Mouse (Mus musculus): ENCODE measurements around the gene Klk1b9. TPM values are rescaled to one million over a fixed set of nuclear protein-coding genes. Genes with fewer than 3 reads are reported as not detected.
"Not testable (repeated sequence)": the region's sequence is repeated elsewhere in the genome, so short reads cannot be mapped to it uniquely, and the experiment has no call there.

Klk1b9 gene
- polyA plus RNA-seq, 1 experiment: not detected

DNA sequence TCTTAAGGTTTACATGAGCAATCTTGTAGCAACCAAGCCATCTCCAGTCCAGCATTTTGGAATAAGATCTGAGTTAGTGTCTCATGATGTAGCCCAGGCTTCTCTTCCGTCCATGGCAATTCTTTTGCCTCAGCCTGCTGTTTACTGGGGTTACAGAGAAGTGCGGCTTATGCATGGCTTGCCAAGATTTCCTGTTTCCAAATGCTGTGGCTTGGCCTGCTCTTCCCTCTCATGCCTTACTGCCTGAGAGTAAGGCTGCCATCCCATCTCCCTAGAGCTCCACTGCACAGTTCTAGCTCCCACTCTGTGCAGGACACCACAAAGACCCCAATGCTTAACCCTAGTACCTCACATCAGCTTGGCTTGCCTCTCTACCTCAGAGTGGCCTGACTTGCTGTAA is 8.2 kb upstream of the Klk1b9 start:
- DNase-seq (ENCODE audit: low read depth): no peak
- TF ChIP-seq CTCF (IDR thresholded peaks at IDR 0.05; ENCODE audit: borderline replicate concordance, extremely low read depth, insufficient read depth, insufficient read length): no peak
- TF ChIP-seq POLR2A (IDR thresholded peaks at IDR 0.05; ENCODE audit: borderline replicate concordance, extremely low read depth, insufficient read depth, insufficient read length, poor library complexity, severe bottlenecking): no peak

DNA sequence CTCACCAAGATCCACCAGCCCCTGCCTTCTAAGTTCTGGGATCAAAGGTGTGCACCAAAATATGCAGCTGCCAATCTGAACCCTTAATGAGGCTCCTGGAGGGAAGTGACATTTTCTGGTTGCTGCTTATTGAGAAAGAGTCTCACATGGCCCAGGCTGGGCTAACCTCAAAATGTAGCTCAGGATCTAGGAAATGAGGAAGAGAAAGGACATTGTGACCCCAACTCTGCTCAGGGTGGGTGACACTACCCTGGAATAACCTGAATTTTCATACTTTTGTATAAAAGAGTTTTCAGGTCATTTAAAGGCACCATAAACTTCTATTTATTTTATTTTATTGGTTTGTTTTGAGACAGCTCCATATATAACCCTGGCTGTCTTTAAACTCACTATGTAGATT is 9.8 kb downstream of the Klk1b9 start:
- TF ChIP-seq POLR2A (IDR thresholded peaks at IDR 0.05; ENCODE audit: borderline replicate concordance, extremely low read depth, insufficient read depth, insufficient read length, poor library complexity, severe bottlenecking) (no peak), CTCF (IDR thresholded peaks at IDR 0.05; ENCODE audit: borderline replicate concordance, extremely low read depth, insufficient read depth, insufficient read length) (no peak)

DNA sequence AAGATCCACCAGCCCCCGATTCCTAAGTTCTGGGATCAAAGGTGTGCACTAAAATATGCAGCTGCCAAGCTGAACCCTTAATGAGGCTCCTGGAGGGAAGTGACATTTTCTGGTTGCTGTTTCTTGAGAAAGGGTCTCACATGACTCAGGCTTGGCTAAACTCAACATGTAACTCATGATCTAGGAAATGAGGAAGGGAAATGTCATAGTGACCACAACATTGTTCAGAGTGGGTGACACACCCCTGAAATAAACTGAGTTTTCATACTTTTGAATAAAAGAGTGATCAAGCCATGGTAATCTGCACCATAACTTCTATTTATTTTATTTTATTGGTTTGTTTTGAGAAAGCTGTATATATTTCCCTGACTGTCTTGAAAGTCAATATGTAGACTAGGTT is 19.0 kb downstream of the Klk1b9 start:
- not testable (repeated sequence) for DNase-seq (ENCODE audit: low read depth)

More for the DNA sequence above, 9.8 kb downstream of the Klk1b9 start:
- DNase-seq (ENCODE audit: low read depth): no peak

DNA sequence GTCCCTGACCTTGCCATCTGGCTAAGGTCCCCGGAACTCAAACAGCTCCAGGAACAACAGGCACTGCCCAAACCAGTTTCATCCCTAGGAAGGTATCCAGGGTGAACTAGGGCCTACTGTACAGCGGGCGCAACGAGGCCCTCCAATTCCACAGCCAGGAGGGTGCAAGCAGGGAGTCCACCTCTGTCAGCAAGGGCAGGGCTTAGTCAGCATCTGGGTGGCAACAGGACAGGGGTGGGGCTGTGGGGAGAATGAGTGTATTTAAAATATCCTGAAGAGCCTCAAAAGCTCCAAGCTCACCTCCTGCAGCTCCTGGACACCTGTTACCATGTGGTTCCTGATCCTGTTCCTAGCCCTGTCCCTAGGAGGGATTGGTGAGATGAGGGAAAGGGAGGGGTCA is 19.7 kb downstream of the Klk1b9 start, which contains the start of gene Klk1b11:
TSS of gene Klk1b11 (plus strand) at position 301 of the 400 bp plus-strand sequence.
- DNase-seq (ENCODE audit: low read depth): not testable (repeated sequence)

DNA sequence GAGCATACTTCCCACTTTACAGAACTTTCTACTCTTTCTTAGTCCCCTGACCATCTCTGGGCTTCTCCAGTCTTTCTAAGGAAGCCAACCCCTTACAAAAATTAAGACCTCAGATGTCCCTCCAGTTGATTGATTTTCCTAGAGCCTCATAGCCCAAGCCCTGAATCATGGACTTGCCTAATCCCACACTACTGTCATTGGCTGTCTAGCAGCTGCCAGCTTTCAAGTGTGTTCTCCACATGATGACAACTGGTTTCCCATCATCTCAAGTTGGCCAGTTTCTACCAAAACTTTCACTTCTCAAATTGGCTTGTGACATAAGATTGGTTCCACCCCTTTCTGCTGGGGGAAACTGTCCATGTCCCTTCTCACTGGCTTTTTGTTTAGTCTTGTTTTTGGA is 29.0 kb downstream of the Klk1b9 start:
- DNase-seq (ENCODE audit: low read depth): no peak
- no peak for TF ChIP-seq CTCF (IDR thresholded peaks at IDR 0.05; ENCODE audit: borderline replicate concordance, extremely low read depth, insufficient read depth, insufficient read length)
- TF ChIP-seq POLR2A (IDR thresholded peaks at IDR 0.05; ENCODE audit: borderline replicate concordance, extremely low read depth, insufficient read depth, insufficient read length, poor library complexity, severe bottlenecking): no peak

DNA sequence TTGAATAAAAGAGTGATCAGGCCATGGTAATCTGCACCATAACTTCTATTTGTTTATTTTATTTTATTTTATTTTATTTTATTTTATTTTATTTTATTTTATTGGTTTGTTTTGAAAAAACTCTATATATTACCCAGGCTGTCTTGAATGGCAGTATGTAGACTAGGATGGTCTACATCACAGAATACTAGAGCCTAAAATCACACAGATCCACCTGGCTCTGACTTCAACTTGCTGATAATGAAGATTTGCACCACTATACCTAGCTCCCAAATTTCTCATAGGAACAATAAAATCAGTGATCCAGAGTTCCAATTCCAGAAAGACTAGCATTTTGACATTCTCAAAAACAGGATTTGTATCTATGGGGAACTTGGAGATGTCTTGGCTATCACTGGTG is 36.0 kb downstream of the Klk1b9 start, which contains the start of gene Klk1b26:
TSS of gene Klk1b26 (plus strand) at position 301 of the 400 bp plus-strand sequence.
- DNase-seq (ENCODE audit: low read depth): not testable (repeated sequence)

DNA sequence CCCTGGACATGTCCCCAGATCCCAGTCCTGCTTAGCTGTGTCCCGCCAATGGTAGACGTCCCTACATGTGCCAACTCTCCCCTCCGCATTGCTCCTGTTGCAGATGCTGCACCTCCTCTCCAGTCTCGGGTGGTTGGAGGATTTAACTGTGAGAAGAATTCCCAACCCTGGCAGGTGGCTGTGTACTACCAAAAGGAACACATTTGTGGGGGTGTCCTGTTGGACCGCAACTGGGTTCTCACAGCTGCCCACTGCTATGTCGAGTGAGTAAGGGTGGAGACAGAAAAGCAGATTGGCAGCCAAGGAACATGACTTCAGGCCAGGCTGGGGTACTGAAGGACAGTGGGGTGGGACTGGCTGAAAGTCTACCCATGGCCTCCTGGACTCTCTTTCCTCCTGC is 38.8 kb downstream of the Klk1b9 start:
- DNase-seq (ENCODE audit: low read depth): not testable (repeated sequence)

DNA sequence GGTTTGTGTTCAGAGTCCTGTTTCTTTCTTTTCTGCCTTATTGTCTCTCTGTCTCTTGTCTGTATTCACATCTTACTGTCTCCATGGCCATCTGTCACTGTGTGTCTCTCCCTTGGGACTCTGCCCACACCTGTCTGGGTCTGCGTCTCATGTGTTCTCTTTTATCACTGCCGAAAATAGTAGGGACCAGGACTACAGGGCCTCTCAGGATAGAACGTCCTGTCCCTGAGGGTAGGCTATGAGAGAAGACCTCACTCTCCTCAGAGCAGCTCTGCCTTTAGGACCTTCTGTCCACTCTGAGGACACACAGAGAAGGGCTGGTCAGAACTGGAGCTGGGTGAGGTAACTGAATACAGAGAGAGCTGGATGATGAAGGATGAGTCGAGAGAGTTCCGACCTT is 39.2 kb downstream of the Klk1b9 start:
- TF ChIP-seq POLR2A (IDR thresholded peaks at IDR 0.05; ENCODE audit: borderline replicate concordance, extremely low read depth, insufficient read depth, insufficient read length, poor library complexity, severe bottlenecking) (no peak), CTCF (IDR thresholded peaks at IDR 0.05; ENCODE audit: borderline replicate concordance, extremely low read depth, insufficient read depth, insufficient read length) (no peak)
- no peak for DNase-seq (ENCODE audit: low read depth)

Other genes with a start within 250 kb of the Klk1b9 start
- gene Klk12, start 207.2 kb upstream of the Klk1b9 start, polyA plus RNA-seq (2012; rRNA removed): not detected in 2 replicates
- gene Klk11, start 201.5 kb upstream of the Klk1b9 start, polyA plus RNA-seq (2012; rRNA removed): 0.35 TPM in 1 of 2 replicates, not detected in the other
- gene Klk10, start 195.0 kb upstream of the Klk1b9 start, polyA plus RNA-seq (2012; rRNA removed): 0.21 and 0.49 TPM in 2 replicates
- not detected in 2 replicates for gene Klk9, start 184.2 kb upstream of the Klk1b9 start, polyA plus RNA-seq (2012; rRNA removed)
- gene Klk8, start 178.5 kb upstream of the Klk1b9 start, polyA plus RNA-seq (2012; rRNA removed): 3.2 and 4.8 TPM in 2 replicates
- 0.05 and 0.08 TPM in 2 replicates for gene Klk7, start 164.8 kb upstream of the Klk1b9 start, polyA plus RNA-seq (2012; rRNA removed)
- not detected in 2 replicates for gene Klk6, start 151.6 kb upstream of the Klk1b9 start, polyA plus RNA-seq (2012; rRNA removed)
- gene Klk5, start 134.1 kb upstream of the Klk1b9 start, polyA plus RNA-seq (2012; rRNA removed): not detected in 2 replicates
- gene Klk4, start 94.9 kb upstream of the Klk1b9 start, polyA plus RNA-seq (2012; rRNA removed): 0.39 and 0.93 TPM in 2 replicates
- gene Klk15, start 42.3 kb upstream of the Klk1b9 start, polyA plus RNA-seq (2012; rRNA removed): not detected in 2 replicates
- gene Klk1b8, start 25.4 kb upstream of the Klk1b9 start, polyA plus RNA-seq (2012; rRNA removed): not detected in 2 replicates
- gene Klk1b1, start 9.3 kb upstream of the Klk1b9 start, polyA plus RNA-seq (2012; rRNA removed): not detected in 2 replicates
- not detected in 2 replicates for gene Klk1b11, start 19.8 kb downstream of the Klk1b9 start, polyA plus RNA-seq (2012; rRNA removed)
- gene Klk1b26, start 36.1 kb downstream of the Klk1b9 start, polyA plus RNA-seq (2012; rRNA removed): not detected in 2 replicates
- gene Klk1b27, start 76.2 kb downstream of the Klk1b9 start, polyA plus RNA-seq (2012; rRNA removed): 0.10 TPM in 2 replicates
- gene Klk1b21, start 126.3 kb downstream of the Klk1b9 start, polyA plus RNA-seq (2012; rRNA removed): not detected in 2 replicates
- gene Klk1b22, start 136.6 kb downstream of the Klk1b9 start, polyA plus RNA-seq (2012; rRNA removed): not detected in 2 replicates
- gene Klk1b16, start 160.7 kb downstream of the Klk1b9 start, polyA plus RNA-seq (2012; rRNA removed): not detected in 2 replicates
- gene Klk1b24, start 212.2 kb downstream of the Klk1b9 start, polyA plus RNA-seq (2012; rRNA removed): 0.19 TPM in 1 of 2 replicates, not detected in the other
- not detected in 2 replicates for gene Klk1b3, start 222.1 kb downstream of the Klk1b9 start, polyA plus RNA-seq (2012; rRNA removed)
- gene Klk1b4, start 231.4 kb downstream of the Klk1b9 start, polyA plus RNA-seq (2012; rRNA removed): not detected in 2 replicates
- gene Klk1b5, start 239.9 kb downstream of the Klk1b9 start, polyA plus RNA-seq (2012; rRNA removed): not detected in 2 replicates
- 0.16 TPM in 1 of 2 replicates, not detected in the other for gene Klk1, start 249.3 kb downstream of the Klk1b9 start, polyA plus RNA-seq (2012; rRNA removed)